Mouse (Mus musculus): ENCODE data around the gene Lypd8. TPM values are rescaled to one million over a fixed set of nuclear protein-coding genes. Genes with fewer than 3 reads are reported as not detected.

Lypd8 gene
- polyA plus RNA-seq, 1 experiment from 2014 or later: 0.31 TPM

DNA sequence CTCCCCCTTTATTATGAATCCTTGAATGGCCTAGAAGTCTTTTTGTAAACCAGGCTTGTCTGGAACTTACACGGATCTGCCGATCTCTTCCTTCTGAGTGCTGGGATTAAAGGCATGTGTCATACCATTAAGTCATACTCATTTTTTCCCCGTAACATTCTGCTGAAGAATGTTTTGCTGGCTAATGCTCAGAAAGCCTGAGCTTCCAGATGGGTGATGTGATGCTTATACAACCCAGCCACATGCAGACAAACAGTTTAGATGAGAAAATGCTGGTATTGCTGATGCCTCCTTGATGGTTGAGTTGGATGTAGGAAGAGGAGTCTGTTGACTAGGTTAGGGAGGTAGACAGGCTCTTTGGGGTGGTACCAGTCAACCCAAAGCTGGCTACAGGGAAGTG lies 39.5 kb downstream of the Lypd8 start:
- Histone ChIP-seq H3K27ac (no peak overlapping the region), H3K9ac (no peak overlapping the region), H3K4me1 (no peaks in the 10 kb centered on the region), H3K4me2 (no peak overlapping the region), H3K27me3 (no peaks in the 10 kb centered on the region), H3K4me3 (no peak overlapping the region), H3K36me3 (ENCODE audit: poor library complexity, severe bottlenecking) (no peaks in the 10 kb centered on the region), H3K9me3 (replicated peaks) (no peaks in the 10 kb centered on the region)
- 78% methylated on average over 3 of the region's 3 CpGs for WGBS
- no peak for ATAC-seq

DNA sequence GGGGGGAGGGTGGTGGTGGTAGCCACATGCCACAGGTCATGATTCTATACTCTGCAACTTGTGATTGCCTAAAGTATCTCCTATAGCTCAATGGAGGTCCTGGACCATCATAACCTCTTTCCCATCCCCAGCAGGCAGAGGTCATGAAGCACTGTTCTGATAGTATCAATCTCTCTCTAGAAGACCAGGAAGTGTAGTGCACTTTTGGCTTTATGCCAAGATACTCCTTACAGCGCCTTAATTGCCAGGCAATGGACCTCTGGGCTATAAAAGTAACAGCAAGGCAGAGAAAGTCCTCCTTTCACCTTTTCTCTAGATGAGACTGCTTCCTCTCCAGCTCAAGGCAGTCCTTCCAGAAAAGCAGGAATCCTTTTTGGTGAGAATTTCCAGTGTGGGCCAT lies 42.0 kb downstream of the Lypd8 start, which contains the start of gene 1810065E05Rik:
1810065E05Rik (plus strand) TSS at position 297 of the 400 bp plus-strand sequence.
- 75% methylated on average over 1 of the region's 1 CpGs for WGBS
- no peaks in the 10 kb centered on the region for H3K36me3 ChIP-seq (ENCODE audit: poor library complexity, severe bottlenecking)
- H3K4me3 ChIP-seq: no peak within 1 kb of the TSS
- H3K4me1 ChIP-seq: no peaks in the 10 kb centered on the region
- no peak within 1 kb of the TSS for H3K27ac ChIP-seq
- H3K9ac ChIP-seq: no peak within 1 kb of the TSS
- no peaks in the 10 kb centered on the region for H3K27me3 ChIP-seq
- H3K4me2 ChIP-seq: no peak within 1 kb of the TSS
- H3K9me3 ChIP-seq (replicated peaks): no peaks in the 10 kb centered on the region
- ATAC-seq: no peak

DNA sequence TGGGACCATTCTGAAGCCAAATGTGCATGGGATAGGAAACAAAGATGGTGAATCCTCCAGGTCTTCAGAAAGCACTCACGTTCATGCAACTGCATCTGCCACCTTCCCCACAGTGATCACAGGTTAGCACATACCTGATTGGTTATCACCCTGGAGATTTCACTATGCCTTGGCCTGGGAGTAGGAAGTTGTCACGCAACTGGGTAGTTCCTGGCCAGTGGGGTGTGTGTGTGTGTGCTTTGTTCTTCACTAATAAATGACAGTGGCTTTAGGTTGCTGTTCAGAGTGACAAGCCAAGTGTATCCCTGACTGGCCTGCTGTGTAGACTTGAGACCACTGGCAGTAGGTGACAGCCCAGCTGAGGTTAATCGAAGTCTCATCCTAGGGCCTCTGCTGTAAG lies 53.4 kb downstream of the Lypd8 start, which contains the start of gene Gm12253:
Gm12253 (plus strand) TSS at position 301 of the 400 bp plus-strand sequence.
- no peak within 1 kb of the TSS for H3K9ac ChIP-seq
- no peak within 1 kb of the TSS for H3K4me2 ChIP-seq
- no peaks in the 10 kb centered on the region for H3K9me3 ChIP-seq (replicated peaks)
- ATAC-seq: no peak
- H3K4me1 ChIP-seq: no peaks in the 10 kb centered on the region
- no peak within 1 kb of the TSS for H3K4me3 ChIP-seq
- H3K27me3 ChIP-seq: no peaks in the 10 kb centered on the region
- WGBS: 90% methylated on average over 3 of the region's 3 CpGs
- H3K36me3 ChIP-seq (ENCODE audit: poor library complexity, severe bottlenecking): no peaks in the 10 kb centered on the region
- no peak within 1 kb of the TSS for H3K27ac ChIP-seq

DNA sequence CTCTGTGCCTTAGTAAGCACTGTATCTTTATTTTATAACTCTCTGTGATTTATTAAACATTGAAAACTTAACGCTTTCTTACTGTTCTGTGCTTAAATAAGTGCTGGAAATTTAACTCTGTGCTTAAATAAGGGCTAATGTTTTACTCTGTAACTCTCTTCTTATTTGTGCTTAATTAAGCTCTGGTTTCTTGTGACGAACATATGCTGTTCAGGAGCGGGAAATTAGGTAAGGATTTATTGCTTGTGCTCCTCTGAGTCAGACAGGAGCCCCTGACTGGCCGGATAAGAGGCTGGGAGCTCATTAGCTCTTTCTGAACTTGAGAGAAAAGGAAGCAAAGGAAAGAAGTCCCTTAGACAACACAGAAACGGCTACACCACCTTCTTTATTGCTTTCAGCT lies 59.0 kb downstream of the Lypd8 start:
- no peak for ATAC-seq
- no peaks in the 10 kb centered on the region for H3K9me3 ChIP-seq (replicated peaks)
- H3K9ac ChIP-seq: no peak overlapping the region

More for the DNA sequence above, 59.0 kb downstream of the Lypd8 start:
- 30% methylated on average over 5 of the region's 5 CpGs for WGBS
- H3K4me3 ChIP-seq: no peak overlapping the region
- H3K4me1 ChIP-seq: 0 out of 2 replicates have a peak, but pooled peaks cover 5% of the 10 kb centered on the region
- H3K27me3 ChIP-seq: no peaks in the 10 kb centered on the region
- no peak overlapping the region for H3K4me2 ChIP-seq
- no peaks in the 10 kb centered on the region for H3K36me3 ChIP-seq (ENCODE audit: poor library complexity, severe bottlenecking)
- H3K27ac ChIP-seq: no peak overlapping the region

Other genes starting within 250 kb of the Lypd8 start
- 13.9 and 21.2 TPM in 2 replicates for gene Gemin5, start 210.5 kb upstream of the Lypd8 start, polyA plus RNA-seq (2015; fragmentation: Nextera tagmentation; extraction: Ambion mirVana)
- 119 and 135 TPM in 2 replicates for gene Mrpl22, start 207.4 kb upstream of the Lypd8 start, polyA plus RNA-seq (2015; fragmentation: Nextera tagmentation; extraction: Ambion mirVana)
- gene Igtp, start 179.5 kb upstream of the Lypd8 start, polyA plus RNA-seq (2015; fragmentation: Nextera tagmentation; extraction: Ambion mirVana): 0.83 and 0.94 TPM in 2 replicates
- 0.29 and 0.49 TPM in 2 replicates for gene Irgm2, start 179.4 kb upstream of the Lypd8 start, polyA plus RNA-seq (2015; fragmentation: Nextera tagmentation; extraction: Ambion mirVana)
- not detected in 2 replicates for gene 4930438A08Rik, start 104.2 kb upstream of the Lypd8 start, polyA plus RNA-seq (2015; fragmentation: Nextera tagmentation; extraction: Ambion mirVana)
- gene Zfp692, start 72.0 kb upstream of the Lypd8 start, polyA plus RNA-seq (2015; fragmentation: Nextera tagmentation; extraction: Ambion mirVana): 28.9 and 31.4 TPM in 2 replicates
- 38.1 and 40.5 TPM in 2 replicates for gene Zfp672, start 48.7 kb upstream of the Lypd8 start, polyA plus RNA-seq (2015; fragmentation: Nextera tagmentation; extraction: Ambion mirVana)
- gene Sh3bp5l, start 48.3 kb upstream of the Lypd8 start, polyA plus RNA-seq (2015; fragmentation: Nextera tagmentation; extraction: Ambion mirVana): 43.9 and 48.0 TPM in 2 replicates
- not detected in 2 replicates for gene 1810065E05Rik, start 42.1 kb downstream of the Lypd8 start, polyA plus RNA-seq (2015; fragmentation: Nextera tagmentation; extraction: Ambion mirVana)
- not detected in 2 replicates for gene Gm12253, start 53.5 kb downstream of the Lypd8 start, polyA plus RNA-seq (2015; fragmentation: Nextera tagmentation; extraction: Ambion mirVana)
- gene Lypd9, start 73.9 kb downstream of the Lypd8 start, polyA plus RNA-seq (2015; fragmentation: Nextera tagmentation; extraction: Ambion mirVana): not detected in 2 replicates
- gene Olfr30, start 83.2 kb downstream of the Lypd8 start, polyA plus RNA-seq (2015; fragmentation: Nextera tagmentation; extraction: Ambion mirVana): not detected in 2 replicates
- gene Olfr332, start 113.5 kb downstream of the Lypd8 start, polyA plus RNA-seq (2015; fragmentation: Nextera tagmentation; extraction: Ambion mirVana): not detected in 2 replicates
- not detected in 2 replicates for gene Olfr331, start 123.5 kb downstream of the Lypd8 start, polyA plus RNA-seq (2015; fragmentation: Nextera tagmentation; extraction: Ambion mirVana)
- not detected in 2 replicates for gene Olfr330, start 155.8 kb downstream of the Lypd8 start, polyA plus RNA-seq (2015; fragmentation: Nextera tagmentation; extraction: Ambion mirVana)
- gene Olfr329-ps, start 167.4 kb downstream of the Lypd8 start, polyA plus RNA-seq (2015; fragmentation: Nextera tagmentation; extraction: Ambion mirVana): not detected in 2 replicates
- not detected in 2 replicates for gene Olfr328, start 176.6 kb downstream of the Lypd8 start, polyA plus RNA-seq (2015; fragmentation: Nextera tagmentation; extraction: Ambion mirVana)
- not detected in 2 replicates for gene Olfr224, start 191.5 kb downstream of the Lypd8 start, polyA plus RNA-seq (2015; fragmentation: Nextera tagmentation; extraction: Ambion mirVana)
- gene Olfr325, start 198.7 kb downstream of the Lypd8 start, polyA plus RNA-seq (2015; fragmentation: Nextera tagmentation; extraction: Ambion mirVana): not detected in 2 replicates
- gene Olfr324, start 216.1 kb downstream of the Lypd8 start, polyA plus RNA-seq (2015; fragmentation: Nextera tagmentation; extraction: Ambion mirVana): not detected in 2 replicates
- not detected in 2 replicates for gene 2210407C18Rik, start 237.0 kb downstream of the Lypd8 start, polyA plus RNA-seq (2015; fragmentation: Nextera tagmentation; extraction: Ambion mirVana)

Measured in forebrain, embryonic 13.5 days (tissue).